Mouse (Mus musculus) heart, embryonic 12.5 days (tissue): ENCODE results near the gene Rapgef1. TPM values are rescaled to one million over a fixed set of nuclear protein-coding genes. Genes with fewer than 3 reads are reported as not detected.

ENCODE experiments used
- ATAC-seq: fragments of 200-750 bp; cut with Nextera tagmentation; 2 replicates; pipeline ENCODE4 v1.8.0; 2017; ENCODE audit warnings: moderate TSS enrichment, moderate library complexity; ENCODE audit not compliant: insufficient number of reproducible peaks, low FRiP score
- H3K27ac ChIP-seq: fragments of 300-500 bp; sonication (generic); 2 replicates; pipeline ENCODE4 v1.5.1; 2016; ENCODE audit warnings: mild to moderate bottlenecking, moderate library complexity; ENCODE audit not compliant: poor library complexity, severe bottlenecking
- H3K27me3 ChIP-seq: fragments of 300-500 bp; sonication (generic); replicated peaks from 2 replicates; pipeline ENCODE4 v1.6.1; 2016; ENCODE audit warnings: mild to moderate bottlenecking, moderate library complexity
- H3K36me3 ChIP-seq: fragments of 300-500 bp; sonication (generic); 2 replicates; pipeline ENCODE4 v1.6.1; 2016; ENCODE audit warnings: mild to moderate bottlenecking, moderate library complexity
- H3K4me1 ChIP-seq: fragments of 300-500 bp; sonication (generic); replicated peaks from 2 replicates; pipeline ENCODE4 v1.6.1; 2016; ENCODE audit warnings: mild to moderate bottlenecking
- H3K4me2 ChIP-seq: fragments of 300-500 bp; sonication (generic); 2 replicates; pipeline ENCODE4 v1.6.1; 2016; ENCODE audit warnings: mild to moderate bottlenecking, moderate library complexity
- H3K4me3 ChIP-seq: fragments of 300-500 bp; sonication (generic); 2 replicates; pipeline ENCODE4 v1.5.1; 2016; ENCODE audit warnings: mild to moderate bottlenecking
- H3K9ac ChIP-seq: fragments of 300-500 bp; sonication (generic); 2 replicates; pipeline ENCODE4 v1.6.1; 2016; ENCODE audit warnings: mild to moderate bottlenecking, moderate library complexity
- H3K9me3 ChIP-seq: fragments of 300-500 bp; sonication (generic); replicated peaks from 2 replicates; pipeline ENCODE4 v1.6.1; 2016; ENCODE audit warnings: mild to moderate bottlenecking, moderate library complexity
- WGBS: fragments of 180-500 bp; shearing (Covaris S2); methylation state at CpG from one replicate; pipeline ENCODE4 v1.1.7; 2016; 5-methylcytosine and 5-hydroxymethylcytosine counted together
- polyA plus RNA-seq: library from polyadenylated mRNA; unstranded; fragments of >200 nt; fragmentation: Nextera tagmentation; extraction: Ambion mirVana; gene quantifications from 2 replicates; pipeline ENCODE4 v1.2.1, GENCODE M21; 2016

The Rapgef1 gene
- polyA plus RNA-seq, 1 experiment from 2014 or later: 13.2 TPM

- no peak overlapping the region for H3K9ac ChIP-seq
- H3K36me3 ChIP-seq: peaks cover 4% of the 10 kb centered on the region; the same call in 1 of the 2 replicates
- 57% methylated on average over 2 of the region's 2 CpGs for WGBS
- no peak overlapping the region for H3K4me3 ChIP-seq
- no peak overlapping the region for H3K4me2 ChIP-seq
- no peaks in the 10 kb centered on the region for H3K27me3 ChIP-seq
- no peak overlapping the region for H3K27ac ChIP-seq
- ATAC-seq: no peak
- no peaks in the 10 kb centered on the region for H3K9me3 ChIP-seq
- H3K4me1 ChIP-seq: peaks cover 40% of the 10 kb centered on the region
Observed at GRCm38 (mm10) chr2:29674545-29674944, 55.0 kb downstream of the Rapgef1 start.

- Histone ChIP-seq H3K4me1 (peaks cover 27% of the 10 kb centered on the region), H3K4me3 (no peak overlapping the region), H3K9ac (no peak overlapping the region), H3K27me3 (no peaks in the 10 kb centered on the region), H3K9me3 (no peaks in the 10 kb centered on the region), H3K36me3 (peaks cover 4% of the 10 kb centered on the region; the same call in 1 of the 2 replicates), H3K4me2 (no peak overlapping the region), H3K27ac (no peak overlapping the region)
- ATAC-seq: no peak
- WGBS: 81% methylated on average over 4 of the region's 4 CpGs
Observed at GRCm38 (mm10) chr2:29675846-29676245, 56.3 kb downstream of the Rapgef1 start.

- Histone ChIP-seq H3K27me3 (no peaks in the 10 kb centered on the region), H3K4me3 (no peak overlapping the region), H3K36me3 (peaks cover 4% of the 10 kb centered on the region; the same call in 1 of the 2 replicates), H3K9me3 (no peaks in the 10 kb centered on the region), H3K27ac (no peak overlapping the region), H3K4me2 (no peak overlapping the region), H3K4me1 (peaks cover 20% of the 10 kb centered on the region), H3K9ac (no peak overlapping the region)
- WGBS: 69% methylated on average over 6 of the region's 6 CpGs
- ATAC-seq: no peak
Observed at GRCm38 (mm10) chr2:29676513-29676912, 57.0 kb downstream of the Rapgef1 start.

GRCm38 (mm10) chr2:29677842-29678241 is 58.3 kb downstream of the Rapgef1 start:
- Histone ChIP-seq H3K27me3 (no peaks in the 10 kb centered on the region), H3K4me2 (no peak overlapping the region), H3K4me3 (no peak overlapping the region), H3K9ac (no peak overlapping the region), H3K27ac (no peak overlapping the region), H3K36me3 (peaks cover 4% of the 10 kb centered on the region; the same call in 1 of the 2 replicates), H3K4me1 (peaks cover 13% of the 10 kb centered on the region; the same call in 1 of the 2 replicates), H3K9me3 (no peaks in the 10 kb centered on the region)
- ATAC-seq: no peak
- 72% methylated on average over 5 of the region's 5 CpGs for WGBS

GRCm38 (mm10) chr2:29678524-29678923 is 59.0 kb downstream of the Rapgef1 start:
- ATAC-seq: no peak
- Histone ChIP-seq H3K4me3 (no peak overlapping the region), H3K36me3 (peaks cover 4% of the 10 kb centered on the region; the same call in 1 of the 2 replicates), H3K27ac (no peak overlapping the region), H3K9ac (no peak overlapping the region), H3K4me2 (no peak overlapping the region), H3K9me3 (no peaks in the 10 kb centered on the region), H3K4me1 (peaks cover 15% of the 10 kb centered on the region), H3K27me3 (no peaks in the 10 kb centered on the region)
- 65% methylated on average over 3 of the region's 3 CpGs for WGBS

GRCm38 (mm10) chr2:29679710-29680584 is 60.4 kb downstream of the Rapgef1 start:
- no peak overlapping the region for H3K4me3 ChIP-seq
- H3K4me1 ChIP-seq: peaks cover 28% of the 10 kb centered on the region
- H3K27me3 ChIP-seq: no peaks in the 10 kb centered on the region

GRCm38 (mm10) chr2:29683261-29683999 is 63.9 kb downstream of the Rapgef1 start:
- Histone ChIP-seq H3K4me1 (peaks cover 18% of the 10 kb centered on the region), H3K9me3 (no peaks in the 10 kb centered on the region), H3K4me3 (no peak overlapping the region), H3K27ac (no peak overlapping the region), H3K9ac (no peak overlapping the region), H3K27me3 (no peaks in the 10 kb centered on the region), H3K36me3 (peaks cover 11% of the 10 kb centered on the region), H3K4me2 (no peak overlapping the region)
- 69% methylated on average over 7 of the region's 7 CpGs for WGBS
- ATAC-seq: no peak; the same call in 1 of the 2 replicates

More at GRCm38 (mm10) chr2:29679710-29680584, 60.4 kb downstream of the Rapgef1 start:
- H3K36me3 ChIP-seq: peaks cover 4% of the 10 kb centered on the region; the same call in 1 of the 2 replicates
- H3K9ac ChIP-seq: no peak overlapping the region
- H3K27ac ChIP-seq: no peak overlapping the region
- ATAC-seq: no peak
- no peak overlapping the region for H3K4me2 ChIP-seq
- no peaks in the 10 kb centered on the region for H3K9me3 ChIP-seq
- WGBS: 89% methylated on average over 6 of the region's 6 CpGs

GRCm38 (mm10) chr2:29684498-29684897 is 65.0 kb downstream of the Rapgef1 start:
- ATAC-seq: no peak

GRCm38 (mm10) chr2:29689014-29689413 is 69.5 kb downstream of the Rapgef1 start:
- Histone ChIP-seq H3K4me3 (no peak overlapping the region), H3K4me2 (no peak overlapping the region), H3K9ac (no peak overlapping the region), H3K4me1 (peaks cover 33% of the 10 kb centered on the region), H3K9me3 (no peaks in the 10 kb centered on the region), H3K27ac (no peak overlapping the region), H3K36me3 (peaks cover 48% of the 10 kb centered on the region), H3K27me3 (no peaks in the 10 kb centered on the region)
- 60% methylated on average over 7 of the region's 7 CpGs for WGBS
- ATAC-seq: no peak

More at GRCm38 (mm10) chr2:29684498-29684897, 65.0 kb downstream of the Rapgef1 start:
- peaks cover 13% of the 10 kb centered on the region for H3K36me3 ChIP-seq
- WGBS: 52% methylated on average over 2 of the region's 2 CpGs
- H3K4me2 ChIP-seq: no peak overlapping the region
- H3K4me1 ChIP-seq: peaks cover 25% of the 10 kb centered on the region
- H3K27me3 ChIP-seq: no peaks in the 10 kb centered on the region
- H3K9me3 ChIP-seq: no peaks in the 10 kb centered on the region
- no peak overlapping the region for H3K4me3 ChIP-seq
- no peak overlapping the region for H3K27ac ChIP-seq
- H3K9ac ChIP-seq: no peak overlapping the region

GRCm38 (mm10) chr2:29689495-29689894 is 70.0 kb downstream of the Rapgef1 start:
- Histone ChIP-seq H3K9ac (no peak overlapping the region), H3K27ac (peak overlapping the region; percentile 6; the same call in 1 of the 2 replicates), H3K4me2 (no peak overlapping the region), H3K36me3 (peaks cover 52% of the 10 kb centered on the region), H3K4me1 (peaks cover 28% of the 10 kb centered on the region), H3K4me3 (no peak overlapping the region), H3K9me3 (no peaks in the 10 kb centered on the region), H3K27me3 (no peaks in the 10 kb centered on the region)
- no peak for ATAC-seq
- 30% methylated on average over 2 of the region's 2 CpGs for WGBS

- no peak for ATAC-seq
- 62% methylated on average over 5 of the region's 5 CpGs for WGBS
- peaks cover 25% of the 10 kb centered on the region for H3K4me1 ChIP-seq
- H3K4me2 ChIP-seq: no peak overlapping the region
- peak overlapping the region; percentile 47; the same call in 1 of the 2 replicates for H3K9ac ChIP-seq
- H3K4me3 ChIP-seq: no peak overlapping the region
- peaks cover 57% of the 10 kb centered on the region for H3K36me3 ChIP-seq
- no peaks in the 10 kb centered on the region for H3K27me3 ChIP-seq
- no peaks in the 10 kb centered on the region for H3K9me3 ChIP-seq
- H3K27ac ChIP-seq: no peak overlapping the region
Observed at GRCm38 (mm10) chr2:29691068-29691467, 71.5 kb downstream of the Rapgef1 start.
